Comparison of ENCODE assay signal across 8 mouse cellular contexts in genomic region chr17:84026110-84026509, GRCm38 (mm10).
DNase-seq lines count a peak whose midpoint lies in the region; ATAC-seq lines count a peak whose summit lies in the region.

No protein-coding gene starts in this region.

- H3K36me3 ChIP-seq in limb, embryonic 12.5 days = no peaks in the 10 kb centered on the region

- ATAC-seq in limb, embryonic 12.5 days (ENCODE audit: insufficient number of reproducible peaks, insufficient read depth, low FRiP score, low TSS enrichment, low read depth) = no peak
- no peak for ATAC-seq in granulocyte monocyte progenitor cell, adult 5-6 weeks (replicated peaks; ENCODE audit: poor library complexity, severe bottlenecking)

- peaks cover 10% of the 10 kb centered on the region; the same call in 1 of the 2 replicates for H3K9me3 ChIP-seq in limb, embryonic 12.5 days

- 13% methylated on average over 9 of the region's 9 CpGs for WGBS in limb, embryonic 12.5 days

- H3K4me2 ChIP-seq in limb, embryonic 12.5 days = no peak overlapping the region

- no peak overlapping the region for H3K4me3 ChIP-seq in limb, embryonic 12.5 days (replicated peaks)

- no peaks in the 10 kb centered on the region for H3K27me3 ChIP-seq in limb, embryonic 12.5 days

- H3K9ac ChIP-seq in limb, embryonic 12.5 days (replicated peaks) = no peak overlapping the region

- H3K27ac ChIP-seq in limb, embryonic 12.5 days = peak overlapping the region; percentile 66

- H3K4me1 ChIP-seq in limb, embryonic 12.5 days (replicated peaks) = peaks cover 38% of the 10 kb centered on the region

- peak; percentile 47 for DNase-seq in gastrocnemius, postnatal 25 days
- no peak for DNase-seq in gastrocnemius, adult 18-20 months (ENCODE audit: low spot score)
- DNase-seq in 3T3-L1 (ENCODE audit: low read depth, low spot score) (peak; percentile 99), adipocyte (ENCODE audit: low spot score) (peak; percentile 35)
- peak; percentile 69 for DNase-seq in heart, adult 8-10 months (ENCODE audit: low spot score)
- DNase-seq in right cerebral cortex, postnatal 25 days = peak; percentile 44
